Mouse (Mus musculus) hindbrain, embryonic 13.5 days (tissue): ENCODE data around the gene Rad17. TPM values are rescaled to one million over a fixed set of nuclear protein-coding genes. Genes with fewer than 3 reads are reported as not detected.

Experiments
- ATAC-seq: fragments of 200-750 bp; cut with Nextera tagmentation; 2 replicates; pipeline ENCODE4 v1.8.0; 2017; ENCODE audit warnings: moderate TSS enrichment; ENCODE audit not compliant: low FRiP score
- H3K27ac ChIP-seq: fragments of 300-500 bp; sonication (generic); 2 replicates; pipeline ENCODE4 v1.5.1; 2015; ENCODE audit warnings: inconsistent platforms, mild to moderate bottlenecking, moderate library complexity
- H3K27me3 ChIP-seq: fragments of 300-500 bp; sonication (generic); 2 replicates; pipeline ENCODE4 v1.6.1; 2015; ENCODE audit warnings: mild to moderate bottlenecking, inconsistent platforms
- H3K36me3 ChIP-seq: fragments of 300-500 bp; sonication (generic); 2 replicates; pipeline ENCODE4 v1.6.1; 2015; ENCODE audit warnings: mild to moderate bottlenecking, inconsistent platforms
- H3K4me1 ChIP-seq: fragments of 300-500 bp; sonication (generic); replicated peaks from 2 replicates; pipeline ENCODE4 v1.6.1; 2015; ENCODE audit warnings: inconsistent platforms
- H3K4me2 ChIP-seq: fragments of 300-500 bp; sonication (generic); 2 replicates; pipeline ENCODE4 v1.6.1; 2015; ENCODE audit warnings: inconsistent platforms, mild to moderate bottlenecking, moderate library complexity
- H3K4me3 ChIP-seq: fragments of 300-500 bp; sonication (generic); 2 replicates; pipeline ENCODE4 v1.5.1; 2015; ENCODE audit warnings: mild to moderate bottlenecking, inconsistent platforms
- H3K9ac ChIP-seq: fragments of 300-500 bp; sonication (generic); 2 replicates; pipeline ENCODE4 v1.6.1; 2015; ENCODE audit warnings: mild to moderate bottlenecking, inconsistent platforms
- H3K9me3 ChIP-seq: fragments of 300-500 bp; sonication (generic); 2 replicates; pipeline ENCODE4 v1.6.1; 2016; ENCODE audit warnings: inconsistent platforms
- WGBS: fragments of 180-500 bp; shearing (Covaris S2); methylation state at CpG from one replicate; pipeline ENCODE4 v1.1.7; 2015; 5-methylcytosine and 5-hydroxymethylcytosine counted together
- polyA plus RNA-seq: library from polyadenylated mRNA; unstranded; fragments of >200 nt; fragmentation: Nextera tagmentation; extraction: Ambion mirVana; gene quantifications from 2 replicates; pipeline ENCODE4 v1.2.1, GENCODE M21; 2015

Gene Rad17
- 19.8 and 19.9 TPM in 2 replicates for polyA plus RNA-seq

GRCm38 (mm10) chr13:100650550-100651438 is at the start of gene Rad17, which contains the start of gene Ak6:
Gene Rad17 (minus strand): TSS chr13:100651051.
Gene Ak6 (plus strand): TSS chr13:100650979.
- H3K4me2 ChIP-seq, result peak within 1 kb of the TSS; percentile 89
- no peaks in the 10 kb centered on the region for H3K27me3 ChIP-seq
- H3K4me1 ChIP-seq, result peaks cover 12% of the 10 kb centered on the region
- peak within 1 kb of the TSS; percentile 93 for H3K4me3 ChIP-seq
- no peaks in the 10 kb centered on the region for H3K9me3 ChIP-seq
- WGBS, result under 1% methylated on average over 64 of the region's 73 CpGs
- peak; percentile 98 for ATAC-seq
- peak within 1 kb of the TSS; percentile 94 for H3K9ac ChIP-seq
- peak within 1 kb of the TSS; percentile 97 for H3K27ac ChIP-seq
- H3K36me3 ChIP-seq, result peaks cover 21% of the 10 kb centered on the region

GRCm38 (mm10) chr13:100698866-100699265 is 48.0 kb upstream of the Rad17 start:
- peaks cover 73% of the 10 kb centered on the region for H3K36me3 ChIP-seq
- no peaks in the 10 kb centered on the region for H3K27me3 ChIP-seq
- no peaks in the 10 kb centered on the region for H3K9me3 ChIP-seq
- WGBS, result 95% methylated on average over 10 of the region's 10 CpGs
- H3K27ac ChIP-seq, result no peak overlapping the region
- H3K4me3 ChIP-seq, result no peak overlapping the region
- no peaks in the 10 kb centered on the region for H3K4me1 ChIP-seq
- no peak overlapping the region for H3K4me2 ChIP-seq
- H3K9ac ChIP-seq, result no peak overlapping the region
- ATAC-seq, result no peak

GRCm38 (mm10) chr13:100697541-100697940 is 46.7 kb upstream of the Rad17 start:
- H3K27me3 ChIP-seq, result no peaks in the 10 kb centered on the region
- no peak overlapping the region for H3K4me2 ChIP-seq
- no peaks in the 10 kb centered on the region for H3K9me3 ChIP-seq
- peaks cover 61% of the 10 kb centered on the region for H3K36me3 ChIP-seq
- 95% methylated on average over 3 of the region's 3 CpGs for WGBS
- no peak overlapping the region for H3K4me3 ChIP-seq
- H3K9ac ChIP-seq, result no peak overlapping the region
- H3K4me1 ChIP-seq, result no peaks in the 10 kb centered on the region
- no peak for ATAC-seq
- no peak overlapping the region for H3K27ac ChIP-seq

- ATAC-seq, result no peak
- no peak overlapping the region for H3K27ac ChIP-seq
- no peak overlapping the region for H3K4me2 ChIP-seq
- no peaks in the 10 kb centered on the region for H3K36me3 ChIP-seq
- H3K27me3 ChIP-seq, result no peaks in the 10 kb centered on the region
- no peaks in the 10 kb centered on the region for H3K4me1 ChIP-seq
- H3K4me3 ChIP-seq, result no peak overlapping the region
- 71% methylated on average over 7 of the region's 7 CpGs for WGBS
- H3K9ac ChIP-seq, result no peak overlapping the region
- no peaks in the 10 kb centered on the region for H3K9me3 ChIP-seq
Observed at GRCm38 (mm10) chr13:100687513-100687912, 36.7 kb upstream of the Rad17 start.

- 72% methylated on average over 2 of the region's 2 CpGs for whole genome bisulfite sequencing
- no peak overlapping the region for H3K4me3 ChIP-seq
- no peaks in the 10 kb centered on the region for H3K36me3 ChIP-seq
- H3K9ac ChIP-seq, result no peak overlapping the region
- H3K27me3 ChIP-seq, result no peaks in the 10 kb centered on the region
- no peak overlapping the region for H3K27ac ChIP-seq
- no peak for ATAC-seq
- no peaks in the 10 kb centered on the region for H3K4me1 ChIP-seq
- H3K9me3 ChIP-seq, result no peaks in the 10 kb centered on the region
- no peak overlapping the region for H3K4me2 ChIP-seq
Observed at GRCm38 (mm10) chr13:100684355-100684754, 33.5 kb upstream of the Rad17 start.

GRCm38 (mm10) chr13:100682837-100683236 is 32.0 kb upstream of the Rad17 start:
- Histone ChIP-seq H3K4me3 (no peak overlapping the region), H3K36me3 (no peaks in the 10 kb centered on the region), H3K9me3 (no peaks in the 10 kb centered on the region), H3K27me3 (no peaks in the 10 kb centered on the region), H3K9ac (no peak overlapping the region), H3K27ac (no peak overlapping the region), H3K4me1 (no peaks in the 10 kb centered on the region), H3K4me2 (no peak overlapping the region)
- WGBS, result 75% methylated on average over 2 of the region's 2 CpGs
- ATAC-seq, result no peak

- no peak for ATAC-seq
Observed at GRCm38 (mm10) chr13:100681615-100682014, 30.8 kb upstream of the Rad17 start.

GRCm38 (mm10) chr13:100675936-100676635 is 25.2 kb upstream of the Rad17 start:
- no peak for ATAC-seq
- peaks cover 1% of the 10 kb centered on the region; the same call in 1 of the 2 replicates for H3K27me3 ChIP-seq

More at GRCm38 (mm10) chr13:100681615-100682014, 30.8 kb upstream of the Rad17 start:
- no peaks in the 10 kb centered on the region for H3K36me3 ChIP-seq
- no peak overlapping the region for H3K9ac ChIP-seq
- no peaks in the 10 kb centered on the region for H3K9me3 ChIP-seq
- H3K4me1 ChIP-seq, result no peaks in the 10 kb centered on the region
- H3K4me3 ChIP-seq, result no peak overlapping the region
- WGBS, result 88% methylated on average over 8 of the region's 8 CpGs
- H3K27ac ChIP-seq, result no peak overlapping the region
- no peaks in the 10 kb centered on the region for H3K27me3 ChIP-seq
- H3K4me2 ChIP-seq, result no peak overlapping the region

GRCm38 (mm10) chr13:100670181-100670741 is 19.4 kb upstream of the Rad17 start:
- H3K27ac ChIP-seq, result no peak overlapping the region
- peak overlapping the region; percentile 50 for H3K4me3 ChIP-seq
- peaks cover 8% of the 10 kb centered on the region for H3K4me1 ChIP-seq
- no peaks in the 10 kb centered on the region for H3K9me3 ChIP-seq
- WGBS, result 68% methylated on average over 9 of the region's 9 CpGs
- H3K4me2 ChIP-seq, result peak overlapping the region; percentile 84
- no peak for ATAC-seq
- H3K27me3 ChIP-seq, result peaks cover 10% of the 10 kb centered on the region
- peaks cover 13% of the 10 kb centered on the region for H3K36me3 ChIP-seq
- H3K9ac ChIP-seq, result no peak overlapping the region

More at GRCm38 (mm10) chr13:100675936-100676635, 25.2 kb upstream of the Rad17 start:
- no peaks in the 10 kb centered on the region for H3K36me3 ChIP-seq
- H3K4me3 ChIP-seq, result no peak overlapping the region
- no peaks in the 10 kb centered on the region for H3K9me3 ChIP-seq
- no peak overlapping the region for H3K4me2 ChIP-seq
- 86% methylated on average over 15 of the region's 15 CpGs for WGBS
- no peaks in the 10 kb centered on the region for H3K4me1 ChIP-seq
- H3K9ac ChIP-seq, result no peak overlapping the region
- no peak overlapping the region for H3K27ac ChIP-seq

- ATAC-seq, result peak; percentile 76
- Histone ChIP-seq H3K9me3 (no peaks in the 10 kb centered on the region), H3K36me3 (peaks cover 13% of the 10 kb centered on the region), H3K9ac (peak within 1 kb of the TSS; percentile 74), H3K27me3 (peaks cover 10% of the 10 kb centered on the region), H3K4me1 (peaks cover 8% of the 10 kb centered on the region), H3K4me3 (peak within 1 kb of the TSS; percentile 50), H3K27ac (no peak within 1 kb of the TSS), H3K4me2 (peak within 1 kb of the TSS; percentile 84)
- WGBS, result under 1% methylated on average over 44 of the region's 44 CpGs
Observed at GRCm38 (mm10) chr13:100669291-100670022, 18.6 kb upstream of the Rad17 start, which contains the start of gene Ccdc125. Gene Ccdc125 (plus strand): TSS chr13:100669717.

- no peaks in the 10 kb centered on the region for H3K27me3 ChIP-seq
- H3K27ac ChIP-seq, result no peak overlapping the region
- WGBS, result 48% methylated on average over 4 of the region's 4 CpGs
- H3K4me1 ChIP-seq, result no peaks in the 10 kb centered on the region
- peaks cover 18% of the 10 kb centered on the region for H3K36me3 ChIP-seq
- H3K4me2 ChIP-seq, result no peak overlapping the region
- ATAC-seq, result 0 out of 2 replicates have a peak, but pooled peaks have one; percentile 13
- no peaks in the 10 kb centered on the region for H3K9me3 ChIP-seq
- no peak overlapping the region for H3K4me3 ChIP-seq
- no peak overlapping the region for H3K9ac ChIP-seq
Observed at GRCm38 (mm10) chr13:100659864-100660456, 9.1 kb upstream of the Rad17 start.
